Mouse (Mus musculus) neural tube, embryonic 13.5 days (tissue): ENCODE results near the gene Cnot10. TPM values are rescaled to one million over a fixed set of nuclear protein-coding genes. Genes with fewer than 3 reads are reported as not detected.

Experiments used
- ATAC-seq: fragments of 200-750 bp; cut with Nextera tagmentation; 2 replicates; pipeline ENCODE4 v1.8.0; 2017; ENCODE audit warnings: low read depth, mild to moderate bottlenecking, moderate TSS enrichment, moderate library complexity
- H3K27ac ChIP-seq: fragments of 300-500 bp; sonication (generic); replicated peaks from 2 replicates; pipeline ENCODE4 v1.5.1; 2015; ENCODE audit warnings: moderate library complexity, mild to moderate bottlenecking, inconsistent platforms
- H3K27me3 ChIP-seq: fragments of 300-500 bp; sonication (generic); 2 replicates; pipeline ENCODE4 v1.6.1; 2015; ENCODE audit warnings: mild to moderate bottlenecking, inconsistent platforms
- H3K36me3 ChIP-seq: fragments of 300-500 bp; sonication (generic); 2 replicates; pipeline ENCODE4 v1.6.1; 2015; ENCODE audit warnings: mild to moderate bottlenecking, inconsistent platforms
- H3K4me1 ChIP-seq: fragments of 300-500 bp; sonication (generic); replicated peaks from 2 replicates; pipeline ENCODE4 v1.6.1; 2015; ENCODE audit warnings: inconsistent platforms
- H3K4me2 ChIP-seq: fragments of 300-500 bp; sonication (generic); 2 replicates; pipeline ENCODE4 v1.6.1; 2015; ENCODE audit warnings: inconsistent platforms, mild to moderate bottlenecking, moderate library complexity
- H3K4me3 ChIP-seq: fragments of 300-500 bp; sonication (generic); 2 replicates; pipeline ENCODE4 v1.5.1; 2015; ENCODE audit warnings: mild to moderate bottlenecking, inconsistent platforms
- H3K9ac ChIP-seq: fragments of 300-500 bp; sonication (generic); 2 replicates; pipeline ENCODE4 v1.6.1; 2015; ENCODE audit warnings: moderate library complexity, mild to moderate bottlenecking, inconsistent platforms
- H3K9me3 ChIP-seq: fragments of 300-500 bp; sonication (generic); 2 replicates; pipeline ENCODE4 v1.6.1; 2016; ENCODE audit warnings: inconsistent platforms
- WGBS: fragments of 180-500 bp; shearing (Covaris S2); methylation state at CpG from one replicate; pipeline ENCODE4 v1.1.7; 2015; 5-methylcytosine and 5-hydroxymethylcytosine counted together
- polyA plus RNA-seq: library from polyadenylated mRNA; unstranded; fragments of >200 nt; fragmentation: Nextera tagmentation; extraction: Ambion mirVana; gene quantifications from 2 replicates; pipeline ENCODE4 v1.2.1, GENCODE M21; 2015

Cnot10 gene
- polyA plus RNA-seq, 1 experiment from 2014 or later: 57.1 TPM

GRCm38 (mm10) chr9:114563761-114564606, 76.0 kb downstream of the Cnot10 start, which contains the start of gene Trim71:
Gene Trim71, minus strand, starts transcription at chr9:114564369.
- peak; percentile 82 for ATAC-seq
- peak within 1 kb of the TSS; percentile 55 for H3K4me3 ChIP-seq
- no peaks in the 10 kb centered on the region for H3K9me3 ChIP-seq
- H3K27me3 ChIP-seq: peaks cover 46% of the 10 kb centered on the region
- peak within 1 kb of the TSS; percentile 75 for H3K9ac ChIP-seq
- WGBS: under 1% methylated on average over 86 of the region's 91 CpGs
- H3K27ac ChIP-seq: peak within 1 kb of the TSS; percentile 57
- H3K4me2 ChIP-seq: peak within 1 kb of the TSS; percentile 80
- peaks cover 49% of the 10 kb centered on the region for H3K4me1 ChIP-seq
- no peaks in the 10 kb centered on the region for H3K36me3 ChIP-seq

GRCm38 (mm10) chr9:114562919-114563751, 76.8 kb downstream of the Cnot10 start:
- H3K9ac ChIP-seq: peak overlapping the region; percentile 75
- H3K4me3 ChIP-seq: peak overlapping the region; percentile 55
- peak; percentile 70 for ATAC-seq
- under 1% methylated on average over 120 of the region's 122 CpGs for WGBS
- H3K9me3 ChIP-seq: no peaks in the 10 kb centered on the region
- peak overlapping the region; percentile 57 for H3K27ac ChIP-seq
- peaks cover 54% of the 10 kb centered on the region for H3K27me3 ChIP-seq
- no peaks in the 10 kb centered on the region for H3K36me3 ChIP-seq
- peak overlapping the region; percentile 80 for H3K4me2 ChIP-seq
- peaks cover 49% of the 10 kb centered on the region for H3K4me1 ChIP-seq

GRCm38 (mm10) chr9:114562031-114562918, 77.7 kb downstream of the Cnot10 start:
- Histone ChIP-seq H3K27me3 (peaks cover 59% of the 10 kb centered on the region), H3K9ac (peak overlapping the region; percentile 75), H3K4me1 (peaks cover 49% of the 10 kb centered on the region)

GRCm38 (mm10) chr9:114561671-114561971, 78.4 kb downstream of the Cnot10 start:
- peak overlapping the region; percentile 80 for H3K4me2 ChIP-seq
- no peaks in the 10 kb centered on the region for H3K36me3 ChIP-seq
- H3K27me3 ChIP-seq: peaks cover 59% of the 10 kb centered on the region
- no peak overlapping the region for H3K27ac ChIP-seq
- H3K4me3 ChIP-seq: peak overlapping the region; percentile 55
- 2% methylated on average over 12 of the region's 12 CpGs for WGBS
- no peaks in the 10 kb centered on the region for H3K9me3 ChIP-seq
- ATAC-seq: no peak
- peaks cover 49% of the 10 kb centered on the region for H3K4me1 ChIP-seq
- H3K9ac ChIP-seq: peak overlapping the region; percentile 35; the same call in 1 of the 2 replicates

More at GRCm38 (mm10) chr9:114562031-114562918, 77.7 kb downstream of the Cnot10 start:
- Histone ChIP-seq H3K4me2 (peak overlapping the region; percentile 80), H3K9me3 (no peaks in the 10 kb centered on the region), H3K36me3 (no peaks in the 10 kb centered on the region), H3K4me3 (peak overlapping the region; percentile 55), H3K27ac (no peak overlapping the region; the same call in 1 of the 2 replicates)
- ATAC-seq: no peak
- under 1% methylated on average over 78 of the region's 101 CpGs for WGBS

GRCm38 (mm10) chr9:114560771-114561670, 79.0 kb downstream of the Cnot10 start:
- H3K27me3 ChIP-seq: peaks cover 59% of the 10 kb centered on the region
- H3K9ac ChIP-seq: peak overlapping the region; percentile 35; the same call in 1 of the 2 replicates

GRCm38 (mm10) chr9:114560141-114560540, 79.8 kb downstream of the Cnot10 start:
- H3K4me1 ChIP-seq: peaks cover 50% of the 10 kb centered on the region
- H3K27me3 ChIP-seq: peaks cover 59% of the 10 kb centered on the region
- ATAC-seq: no peak
- no peaks in the 10 kb centered on the region for H3K36me3 ChIP-seq
- no peak overlapping the region for H3K27ac ChIP-seq
- H3K4me3 ChIP-seq: no peak overlapping the region
- H3K4me2 ChIP-seq: peak overlapping the region; percentile 80
- WGBS: 8% methylated on average over 7 of the region's 7 CpGs
- no peaks in the 10 kb centered on the region for H3K9me3 ChIP-seq
- H3K9ac ChIP-seq: 0 out of 2 replicates have a peak overlapping the region, but pooled peaks have one; percentile 5

More at GRCm38 (mm10) chr9:114560771-114561670, 79.0 kb downstream of the Cnot10 start:
- H3K4me1 ChIP-seq: peaks cover 49% of the 10 kb centered on the region
- no peak for ATAC-seq
- 1% methylated on average over 36 of the region's 36 CpGs for WGBS
- no peaks in the 10 kb centered on the region for H3K9me3 ChIP-seq
- H3K4me2 ChIP-seq: peak overlapping the region; percentile 80
- no peak overlapping the region for H3K27ac ChIP-seq
- H3K4me3 ChIP-seq: peak overlapping the region; percentile 55
- no peaks in the 10 kb centered on the region for H3K36me3 ChIP-seq

GRCm38 (mm10) chr9:114557086-114557485, 82.9 kb downstream of the Cnot10 start:
- H3K4me2 ChIP-seq: no peak overlapping the region
- no peak overlapping the region for H3K27ac ChIP-seq
- H3K4me3 ChIP-seq: no peak overlapping the region
- peaks cover 38% of the 10 kb centered on the region for H3K4me1 ChIP-seq
- 9% methylated on average over 7 of the region's 7 CpGs for WGBS
- no peak for ATAC-seq
- H3K36me3 ChIP-seq: no peaks in the 10 kb centered on the region
- peaks cover 43% of the 10 kb centered on the region for H3K27me3 ChIP-seq
- no peaks in the 10 kb centered on the region for H3K9me3 ChIP-seq
- H3K9ac ChIP-seq: no peak overlapping the region

- Histone ChIP-seq H3K27me3 (peaks cover 36% of the 10 kb centered on the region), H3K9ac (no peak overlapping the region), H3K4me1 (peaks cover 31% of the 10 kb centered on the region), H3K4me2 (no peak overlapping the region), H3K4me3 (no peak overlapping the region), H3K36me3 (no peaks in the 10 kb centered on the region), H3K27ac (no peak overlapping the region), H3K9me3 (no peaks in the 10 kb centered on the region)
- WGBS: 41% methylated on average over 10 of the region's 10 CpGs
- no peak for ATAC-seq
These were observed 83.6 kb downstream of the Cnot10 start for GRCm38 (mm10) chr9:114556276-114556855.

GRCm38 (mm10) chr9:114554355-114554979, 85.5 kb downstream of the Cnot10 start:
- 42% methylated on average over 5 of the region's 5 CpGs for WGBS
- peak; percentile 67; the same call in 1 of the 2 replicates for ATAC-seq
- Histone ChIP-seq H3K36me3 (no peaks in the 10 kb centered on the region), H3K27me3 (peaks cover 17% of the 10 kb centered on the region), H3K4me3 (no peak overlapping the region), H3K27ac (no peak overlapping the region), H3K4me2 (no peak overlapping the region), H3K9me3 (no peaks in the 10 kb centered on the region), H3K9ac (no peak overlapping the region), H3K4me1 (peaks cover 15% of the 10 kb centered on the region)

GRCm38 (mm10) chr9:114553828-114554227, 86.2 kb downstream of the Cnot10 start:
- Histone ChIP-seq H3K36me3 (no peaks in the 10 kb centered on the region), H3K9ac (no peak overlapping the region), H3K27ac (no peak overlapping the region), H3K9me3 (no peaks in the 10 kb centered on the region), H3K4me1 (peaks cover 20% of the 10 kb centered on the region), H3K4me2 (no peak overlapping the region), H3K4me3 (no peak overlapping the region), H3K27me3 (peaks cover 12% of the 10 kb centered on the region)
- no peak for ATAC-seq
